Mouse (Mus musculus): ENCODE measurements around the gene Ikzf2.

Ikzf2 gene

DNA sequence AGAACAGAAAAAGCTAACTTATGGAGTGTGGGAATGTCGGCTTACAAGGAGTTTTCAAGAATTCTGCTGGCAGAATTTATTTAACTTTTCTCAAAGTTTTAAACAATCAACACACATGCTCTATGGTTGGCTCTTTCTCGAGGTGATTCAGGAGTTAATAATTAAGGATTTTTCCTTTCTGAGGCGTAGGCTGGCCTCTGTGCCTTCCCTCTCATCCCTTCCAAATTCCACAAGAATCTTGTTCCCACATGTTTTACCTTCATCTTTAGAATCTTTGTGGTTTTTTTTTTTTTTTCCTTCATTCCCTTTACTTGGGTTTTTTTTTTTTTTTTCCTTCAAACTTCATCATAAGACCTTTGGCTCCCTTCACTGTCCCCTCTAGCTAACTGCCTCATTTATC lies 178.8 kb downstream of the Ikzf2 start:
- no peak for DNase-seq (ENCODE audit: low spot score in 2 of 2)

- no peak for DNase-seq (ENCODE audit: low spot score in 2 of 2)
Observed at GRCm38 (mm10) chr1:69507513-69507912, 179.5 kb downstream of the Ikzf2 start.

- DNase-seq (ENCODE audit: low spot score in 2 of 2) = no peak
Observed at GRCm38 (mm10) chr1:69506615-69507159, 180.4 kb downstream of the Ikzf2 start.

DNA sequence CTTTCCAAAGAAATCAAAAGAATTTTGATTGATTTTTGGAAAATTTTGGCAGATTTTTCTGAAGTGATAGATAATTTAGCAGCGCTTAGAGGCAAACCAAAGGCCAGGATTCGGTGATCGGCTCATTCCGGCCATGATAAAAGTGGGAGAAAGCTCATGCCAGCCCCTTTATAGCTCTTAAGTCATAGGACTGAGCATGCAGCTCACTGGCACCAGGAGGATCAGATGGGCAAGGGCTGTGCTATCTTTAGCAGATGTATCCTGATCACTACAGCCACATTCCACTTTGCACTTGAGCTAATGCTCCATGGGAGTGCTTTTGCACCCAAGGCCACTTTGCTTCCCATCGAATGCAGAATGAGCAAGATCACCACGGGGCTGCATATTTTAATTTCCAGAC lies 181.0 kb downstream of the Ikzf2 start:
- DNase-seq (ENCODE audit: low spot score in 2 of 2) = no peak

- no peak for DNase-seq (ENCODE audit: low spot score in 2 of 2)
Observed at GRCm38 (mm10) chr1:69500388-69500787, 186.7 kb downstream of the Ikzf2 start.

- no peak for DNase-seq (ENCODE audit: low spot score in 2 of 2)
Observed at GRCm38 (mm10) chr1:69499652-69500051, 187.4 kb downstream of the Ikzf2 start.

- no peak for DNase-seq (ENCODE audit: low spot score in 2 of 2)
Observed at GRCm38 (mm10) chr1:69498862-69499306, 188.2 kb downstream of the Ikzf2 start.

DNA sequence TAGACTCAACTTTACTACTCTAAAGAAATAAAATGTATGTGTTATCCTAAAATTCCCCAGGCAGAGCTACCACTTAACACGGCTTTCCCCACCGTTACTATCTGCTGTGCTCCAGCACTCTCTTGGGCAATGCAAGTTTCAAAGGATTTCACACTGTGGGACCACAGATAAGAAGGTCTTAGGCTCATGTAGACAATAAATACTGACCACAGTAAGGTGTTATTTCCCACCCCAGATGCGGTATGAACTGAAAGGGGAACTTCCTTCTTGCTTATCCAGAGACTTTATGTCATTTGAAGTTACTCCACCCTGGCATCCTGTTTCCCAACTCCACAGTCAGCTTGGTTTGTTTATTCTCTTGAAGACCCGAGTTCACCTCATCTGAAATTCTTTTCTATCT lies 191.0 kb downstream of the Ikzf2 start:
- DNase-seq (ENCODE audit: low spot score in 2 of 2) = no peak

GRCm38 (mm10) chr1:69493309-69494047 lies 193.6 kb downstream of the Ikzf2 start:
- DNase-seq (ENCODE audit: low spot score in 2 of 2) = no peak

GRCm38 (mm10) chr1:69492013-69492412 lies 195.0 kb downstream of the Ikzf2 start:
- DNase-seq (ENCODE audit: low spot score in 2 of 2) = no peak

- no peak for DNase-seq (ENCODE audit: low spot score in 2 of 2)
Observed at GRCm38 (mm10) chr1:69489026-69489425, 198.0 kb downstream of the Ikzf2 start.

DNA sequence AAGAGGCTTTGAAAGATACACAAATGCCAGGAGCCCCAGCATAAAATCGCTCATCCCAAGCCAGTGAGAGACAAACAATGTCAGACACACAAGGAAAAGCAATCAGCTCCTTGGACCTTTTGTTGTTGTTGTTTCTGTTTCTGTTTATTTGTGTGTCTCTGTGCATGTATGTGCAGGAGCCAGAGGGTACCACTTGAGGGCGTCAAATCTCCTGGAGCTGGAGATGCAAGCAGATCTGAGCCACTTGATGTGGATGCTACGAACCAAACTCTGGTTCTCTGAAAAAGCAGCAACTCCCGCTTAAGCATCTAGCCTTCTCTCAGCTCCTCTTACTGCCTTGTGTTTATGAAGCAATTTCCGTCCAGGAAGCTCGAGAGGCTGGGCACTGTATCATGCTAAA lies 198.4 kb downstream of the Ikzf2 start:
- DNase-seq (ENCODE audit: low spot score in 2 of 2) = no peak
